Mouse (Mus musculus): ENCODE measurements at regions not wholly inside any gene's neighbourhood (a gene's known extent, or its start where the extent isn't known, plus 50 kb on each side); places are given as distances from the start of the nearest gene placed in this dataset.

- TF ChIP-seq CTCF (IDR thresholded peaks at IDR 0.05; ENCODE audit: insufficient read depth, low read depth, low read length) (no peak), POLR2A (IDR thresholded peaks at IDR 0.05; ENCODE audit: insufficient read depth, low read depth, low read length) (no peak)
Observed at GRCm38 (mm10) chr11:111212038-111212701, 146.2 kb downstream of the Kcnj2 start.
